Mouse (Mus musculus) kidney, adult 2 months (tissue): ENCODE measurements around the gene Mc1r.

ENCODE experiments used
- CTCF ChIP-seq: fragments of 200-500 bp; conservative IDR thresholded peaks from 2 replicates; pipeline ENCODE4 v1.5.1; 2011; ENCODE audit warnings: low read depth, mild to moderate bottlenecking, control low read depth, low read length, moderate library complexity, mixed read lengths; ENCODE audit not compliant: insufficient read depth, insufficient read length
- POLR2A ChIP-seq: fragments of 200-500 bp; IDR thresholded peaks from one replicate; pipeline ENCODE4 v1.6.1; 2011; ENCODE audit warnings: low read depth, low read length, control low read depth

DNA sequence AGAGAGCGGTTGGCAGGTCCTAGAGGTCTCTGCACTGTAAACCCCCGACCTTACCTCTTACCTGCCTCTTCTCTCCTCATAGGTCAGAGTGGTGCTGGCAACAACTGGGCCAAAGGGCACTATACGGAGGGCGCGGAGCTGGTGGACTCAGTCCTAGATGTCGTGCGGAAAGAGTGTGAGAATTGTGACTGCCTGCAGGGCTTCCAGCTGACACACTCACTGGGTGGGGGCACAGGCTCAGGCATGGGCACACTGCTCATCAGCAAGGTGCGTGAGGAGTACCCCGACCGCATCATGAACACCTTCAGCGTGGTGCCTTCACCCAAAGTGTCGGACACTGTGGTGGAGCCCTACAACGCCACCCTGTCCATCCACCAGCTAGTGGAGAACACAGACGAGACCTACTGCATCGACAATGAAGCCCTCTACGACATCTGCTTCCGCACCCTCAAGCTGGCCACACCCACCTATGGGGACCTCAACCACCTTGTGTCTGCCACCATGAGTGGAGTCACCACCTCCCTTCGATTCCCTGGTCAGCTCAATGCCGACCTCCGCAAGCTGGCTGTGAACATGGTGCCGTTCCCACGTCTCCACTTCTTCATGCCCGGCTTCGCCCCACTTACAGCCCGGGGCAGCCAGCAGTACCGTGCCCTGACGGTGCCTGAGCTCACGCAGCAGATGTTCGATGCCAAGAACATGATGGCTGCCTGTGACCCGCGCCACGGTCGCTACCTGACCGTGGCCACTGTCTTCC, 13.8 kb downstream of the Mc1r start:
- TF ChIP-seq CTCF (no peak), POLR2A (no peak)
